Mouse (Mus musculus) heart, adult 9 months (tissue): Measurements from ENCODE around the gene Abhd11.
"Not testable (repeated sequence)": the region's sequence is repeated elsewhere in the genome, so short reads cannot be mapped to it uniquely, and the experiment has no call there.

Source experiments
- DNase-seq, 2 experiments: peaks; one replicate each; pipeline ENCODE4 v3.0.0; 2022; ENCODE audit warnings: low spot score in 2 of 2

The Abhd11 gene

DNA sequence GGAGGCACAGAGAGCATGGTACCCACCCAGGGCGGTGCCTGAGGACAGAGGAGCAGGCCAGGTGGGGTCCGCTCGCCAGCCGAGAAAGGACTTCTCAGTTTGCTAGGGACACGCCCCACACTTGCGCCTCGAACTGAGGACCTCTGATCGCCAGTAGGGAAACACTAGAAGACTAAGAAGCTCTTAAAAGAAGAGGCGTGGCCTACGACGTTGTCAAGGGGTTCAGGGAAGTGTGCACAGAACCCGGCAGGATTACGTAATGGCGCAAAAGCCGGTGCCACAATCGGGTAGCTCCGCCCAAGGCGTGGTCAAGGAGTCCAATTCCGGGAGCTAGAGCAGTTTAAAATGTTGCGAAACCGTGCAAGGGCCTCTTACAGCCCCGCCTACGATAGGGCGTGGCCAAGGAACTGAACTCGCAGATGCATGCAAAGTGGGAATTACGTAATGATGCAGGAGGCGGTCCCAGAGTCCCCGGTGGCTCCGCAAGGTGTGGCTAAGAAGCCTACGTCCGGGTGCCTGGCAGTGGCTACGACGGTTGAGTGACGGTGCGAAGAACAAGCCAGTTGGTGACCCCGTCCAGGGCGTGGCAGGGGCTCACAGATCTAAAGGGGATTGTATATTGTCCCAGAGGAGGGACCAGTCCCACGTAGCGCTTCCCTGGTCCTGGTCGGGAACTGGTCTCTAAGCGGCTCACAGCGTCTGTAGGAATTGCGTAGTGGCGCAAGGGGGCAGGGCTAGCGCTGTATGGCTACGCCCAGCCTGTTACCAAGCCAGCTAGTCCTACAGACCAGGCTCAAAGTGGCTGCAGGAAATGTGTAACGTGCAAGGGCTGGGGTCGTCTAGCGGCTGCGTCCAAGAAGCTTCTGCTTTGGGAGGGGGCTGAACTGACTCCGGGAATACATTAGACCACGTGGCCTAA is at the start of gene Abhd11:
Gene Abhd11, plus strand, starts transcription at position 482 of the 919 bp plus-strand sequence.
- peak; percentile 99 for DNase-seq

DNA sequence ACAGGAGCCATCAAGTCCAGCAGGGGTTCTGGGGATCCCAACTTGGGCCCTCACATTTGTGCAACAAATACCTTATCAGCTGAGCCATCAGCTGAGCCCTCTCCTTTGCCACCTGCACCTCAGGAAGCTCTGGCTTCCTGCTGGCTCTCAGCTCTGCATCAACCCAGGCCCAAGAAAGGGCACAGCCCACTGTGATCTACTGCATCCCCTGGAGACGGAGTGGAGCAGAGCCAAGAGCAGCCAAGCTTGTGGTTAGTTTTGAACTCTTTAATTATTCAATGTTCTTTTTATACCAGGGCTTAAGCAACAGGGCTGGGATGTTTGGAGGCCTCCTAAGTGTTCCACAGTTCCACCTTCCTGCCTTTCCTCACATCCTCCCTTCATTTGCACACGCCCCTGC is 48.5 kb upstream of the Abhd11 start:
- no peak for DNase-seq

DNA sequence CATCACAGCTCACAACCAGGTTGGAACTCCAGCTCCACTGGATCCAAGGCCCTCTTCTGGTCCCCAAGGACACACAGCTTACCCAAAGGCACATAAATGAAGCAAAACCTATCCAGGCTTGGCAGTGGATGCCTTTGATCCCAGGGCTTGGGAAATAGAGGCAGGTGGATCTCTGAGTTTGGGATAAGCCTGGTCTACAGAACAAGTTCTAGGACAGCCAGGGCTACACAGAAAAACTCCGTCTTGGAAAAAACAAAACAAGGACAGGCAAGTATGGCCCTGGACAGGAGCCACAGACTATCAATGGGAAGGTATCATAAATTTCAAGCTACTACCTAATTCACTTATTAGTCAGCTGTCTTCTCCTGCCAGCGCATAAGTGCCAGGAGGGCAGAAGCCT is 47.4 kb upstream of the Abhd11 start:
- no peak for DNase-seq

DNA sequence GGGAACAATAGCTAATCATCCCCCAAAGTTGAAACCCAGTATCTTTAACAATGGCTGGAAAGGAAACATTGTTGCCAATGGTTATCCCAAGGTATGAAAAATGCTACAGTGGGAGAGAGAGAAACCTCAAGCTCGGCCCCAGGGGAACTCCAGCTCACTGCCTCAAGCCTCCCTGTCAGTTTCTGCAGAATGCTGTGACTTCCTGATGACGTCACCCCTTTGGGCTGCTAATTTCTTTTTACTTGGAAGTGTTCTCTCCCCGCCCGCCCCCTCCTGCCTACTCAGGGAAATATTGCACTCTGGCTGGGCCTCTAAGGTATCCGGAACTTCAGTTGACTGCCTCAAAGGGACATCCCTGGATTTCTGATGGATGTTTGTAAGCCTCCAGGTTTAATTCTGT is 45.4 kb upstream of the Abhd11 start:
- peak; percentile 45 to 48 for DNase-seq

DNA sequence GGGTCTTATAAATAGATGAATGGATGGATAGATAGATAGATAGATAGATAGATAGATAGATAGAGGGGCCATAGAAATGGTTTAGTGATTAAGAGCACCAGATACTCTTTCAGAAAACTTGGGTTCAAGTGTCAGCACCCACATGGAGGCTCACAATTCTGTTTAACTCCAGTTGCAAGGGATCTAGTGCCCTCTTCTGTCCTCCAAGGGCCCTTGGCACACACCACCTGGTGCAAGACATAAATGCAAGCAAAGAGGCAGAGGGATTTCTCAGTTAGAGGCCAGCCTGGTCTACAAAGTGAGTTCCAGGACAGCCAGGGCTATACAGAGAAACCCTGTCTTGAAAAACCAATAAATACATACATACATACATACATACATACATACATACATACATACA is 44.3 kb upstream of the Abhd11 start:
- DNase-seq: not testable (repeated sequence)

DNA sequence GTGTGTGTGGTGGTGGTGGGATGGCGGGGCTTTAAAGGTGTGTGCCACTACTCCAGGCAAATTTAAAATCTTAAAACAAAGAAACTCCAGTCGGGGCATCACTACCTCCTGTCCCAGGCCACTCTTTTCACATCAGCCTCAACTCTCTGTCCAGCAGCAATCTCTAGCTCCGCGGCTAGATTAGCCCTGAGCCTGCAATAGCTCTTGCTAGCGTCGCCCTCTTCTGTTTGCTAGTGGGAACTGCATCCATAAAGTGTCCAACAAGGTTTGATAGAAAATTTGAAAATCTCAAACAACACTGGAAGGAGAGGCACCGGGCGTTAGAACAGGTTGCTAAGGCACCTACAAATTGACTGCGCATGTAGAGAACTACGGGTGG is 43.5 kb upstream of the Abhd11 start:
- peak in 1 of 2 experiments; percentile 68 for DNase-seq

DNA sequence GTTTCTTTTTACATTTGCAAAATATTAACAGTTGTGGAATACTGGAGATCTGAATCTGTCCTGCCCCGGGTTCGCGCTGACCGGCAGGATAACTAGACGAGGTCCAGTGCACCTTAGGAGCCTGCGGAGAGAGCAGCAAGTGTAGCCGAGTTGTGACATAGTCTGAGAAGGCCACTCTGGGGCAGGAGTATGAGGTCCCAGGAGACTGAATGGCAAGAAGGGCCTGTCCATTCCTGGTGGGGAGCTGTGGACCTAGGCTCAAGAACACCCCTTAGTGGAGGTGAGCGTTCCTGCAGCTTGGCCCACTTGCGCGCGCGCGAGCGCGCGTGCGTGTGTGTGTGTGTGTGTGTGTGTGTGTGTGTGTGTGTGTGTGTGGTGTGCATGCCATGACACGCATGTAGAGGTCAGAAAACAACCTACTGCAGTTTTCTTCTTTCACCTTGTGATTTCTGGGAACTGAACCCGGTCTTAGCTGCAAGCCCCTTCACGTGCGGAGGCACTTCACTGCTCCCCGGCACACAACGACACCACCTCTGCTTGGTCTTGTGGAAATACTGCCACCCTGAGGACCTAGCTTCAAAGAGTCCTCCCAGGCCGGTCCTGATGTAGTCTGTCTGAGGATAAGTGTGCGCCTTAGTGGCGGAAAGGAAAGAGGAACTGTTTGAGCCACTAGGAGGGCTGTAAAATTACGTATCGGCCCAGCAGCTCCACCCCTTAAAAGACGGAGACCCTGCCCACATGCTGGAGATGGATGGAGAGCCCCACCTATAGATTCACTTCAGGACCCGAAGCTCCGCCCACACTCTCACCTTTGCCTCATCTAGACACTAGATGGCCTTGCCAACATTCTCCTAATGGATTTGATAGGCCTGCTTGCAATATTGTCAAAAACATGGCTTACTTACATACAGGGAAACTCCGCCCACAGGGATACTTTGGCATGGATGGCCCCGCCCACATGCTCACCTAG is 42.8 kb upstream of the Abhd11 start:
- peak in 1 of 2 experiments; percentile 13 for DNase-seq

DNA sequence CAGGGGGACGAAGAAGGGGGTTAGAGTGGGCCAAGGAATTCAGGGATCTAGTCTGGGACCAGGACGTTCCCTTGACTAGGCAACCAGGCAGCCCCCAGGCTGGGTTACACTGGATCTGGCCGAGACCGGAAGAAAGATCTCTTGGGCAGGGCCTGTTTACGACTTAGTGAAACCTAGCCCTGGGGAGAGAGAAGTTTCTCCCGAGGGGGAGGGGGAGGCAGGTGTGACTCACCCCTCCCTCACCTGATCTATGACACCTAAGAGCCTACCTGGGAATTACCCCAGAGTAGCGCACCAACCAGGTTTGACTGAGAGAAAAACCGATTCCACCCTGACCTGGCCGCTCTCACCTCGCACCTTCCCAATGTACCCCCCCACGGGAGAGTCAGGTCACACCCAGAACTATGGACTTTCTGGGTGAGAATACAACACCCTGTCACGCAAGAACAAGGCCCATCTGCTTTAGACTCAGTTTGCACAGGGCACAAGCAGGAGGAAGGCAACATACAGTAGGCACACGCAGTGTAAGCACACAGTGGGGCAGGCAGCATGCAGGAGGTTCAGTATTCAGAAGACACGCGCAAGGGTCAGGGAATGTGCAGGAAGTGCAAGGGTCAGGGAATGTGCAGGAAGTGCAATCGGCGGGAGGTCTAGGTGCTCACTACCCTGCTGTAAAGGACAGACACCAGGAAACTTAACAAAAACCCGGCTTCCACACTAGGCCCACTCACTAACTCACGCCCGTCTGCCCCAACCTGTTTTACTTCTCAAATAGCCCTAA is 41.6 kb upstream of the Abhd11 start:
- no peak for DNase-seq

DNA sequence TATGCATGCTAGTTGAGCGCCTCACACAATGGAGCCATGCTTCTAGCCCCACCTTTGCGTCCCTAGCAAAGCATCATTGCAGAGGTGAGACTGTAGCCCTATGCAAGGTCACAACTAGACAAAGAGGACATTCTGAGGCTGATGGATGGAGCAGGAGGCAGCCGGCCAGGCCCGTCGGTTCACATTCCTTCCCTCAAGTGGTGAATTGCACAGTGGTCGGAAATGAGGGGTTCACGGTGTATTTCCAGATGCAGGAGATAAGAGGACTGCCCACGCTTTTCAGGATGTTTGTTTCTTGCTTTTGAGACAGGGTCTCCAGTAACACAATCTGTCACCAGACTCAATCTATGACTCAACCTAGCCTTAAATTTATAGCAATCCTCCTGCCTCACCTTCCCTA is 38.3 kb upstream of the Abhd11 start:
- no peak for DNase-seq

DNA sequence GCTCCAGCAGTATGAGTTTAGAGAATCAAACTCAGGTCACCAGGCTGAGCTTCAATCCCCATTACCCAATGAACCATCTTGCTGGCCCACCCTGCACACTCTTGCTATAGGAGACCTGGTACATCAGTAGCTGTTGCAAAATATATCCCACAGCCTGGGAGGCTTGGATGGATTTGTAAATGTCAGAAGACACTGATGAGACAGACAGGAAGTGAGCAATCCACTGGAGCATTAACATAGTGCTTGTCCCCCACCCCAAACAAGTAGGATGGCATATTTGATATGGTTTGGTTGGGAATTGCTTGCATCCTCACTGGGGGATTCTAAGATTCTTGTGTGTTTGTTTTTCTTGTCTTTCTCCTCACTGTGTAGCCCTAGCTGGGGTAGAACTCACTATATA is 35.9 kb upstream of the Abhd11 start:
- DNase-seq: no peak

DNA sequence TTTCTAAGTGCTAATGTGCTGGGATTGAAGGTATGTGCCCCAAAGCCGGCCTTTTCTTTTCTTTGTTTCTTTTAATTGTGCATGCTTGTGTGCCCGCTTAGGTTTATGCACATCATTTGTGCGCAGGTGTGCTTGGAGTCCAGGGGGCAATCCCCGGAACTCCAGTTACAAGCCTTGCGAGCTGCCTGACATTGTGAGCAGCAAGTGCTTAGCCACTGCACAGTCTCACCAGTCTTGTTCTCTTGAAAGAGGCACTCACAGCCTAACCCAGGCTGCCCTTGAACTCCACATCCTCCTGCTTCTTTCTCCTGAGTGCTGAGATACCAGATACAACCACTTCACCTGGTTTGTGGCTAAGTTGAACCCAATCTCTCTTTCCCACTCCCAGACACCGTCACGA is 35.4 kb upstream of the Abhd11 start:
- no peak for DNase-seq

DNA sequence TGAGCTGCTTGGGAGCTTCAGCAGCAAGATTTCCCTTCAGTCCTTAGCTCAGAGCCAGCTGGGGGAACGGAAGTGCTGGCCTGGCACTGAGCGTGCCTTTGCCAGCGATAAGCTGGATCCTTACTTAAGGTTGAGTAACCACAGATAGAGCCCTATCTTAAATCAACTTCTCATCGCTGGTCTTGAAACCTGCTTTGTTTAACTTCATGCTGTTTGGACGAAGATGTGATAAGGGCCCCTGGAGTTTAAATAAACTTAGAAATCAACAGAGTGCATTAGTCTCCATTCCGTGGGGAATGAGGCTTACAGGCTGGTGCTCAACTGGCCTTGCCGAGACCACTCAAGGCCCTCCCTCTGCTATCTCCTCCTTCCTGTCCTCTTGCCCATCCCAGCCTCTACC is 34.7 kb upstream of the Abhd11 start:
- DNase-seq: no peak

DNA sequence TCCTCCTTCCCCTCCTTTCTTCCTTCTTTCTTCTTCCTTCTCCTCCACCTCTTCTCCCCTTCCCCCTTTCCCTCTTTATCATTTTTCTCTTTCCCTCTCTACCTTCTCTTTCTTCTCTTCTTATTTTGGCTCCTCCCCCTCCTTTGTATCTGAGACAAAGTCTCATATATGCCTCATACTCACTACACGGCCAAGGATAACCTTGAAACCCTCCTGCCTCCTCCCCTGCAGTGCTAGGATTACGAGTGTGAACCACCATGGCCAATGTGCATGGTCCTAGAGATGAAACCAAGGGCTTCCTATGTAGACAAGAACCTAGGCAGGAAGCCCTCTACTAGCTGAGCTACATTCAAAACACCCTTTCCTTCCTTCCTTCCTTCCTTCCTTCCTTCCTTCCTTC is 34.0 kb upstream of the Abhd11 start:
- DNase-seq: no peak

DNA sequence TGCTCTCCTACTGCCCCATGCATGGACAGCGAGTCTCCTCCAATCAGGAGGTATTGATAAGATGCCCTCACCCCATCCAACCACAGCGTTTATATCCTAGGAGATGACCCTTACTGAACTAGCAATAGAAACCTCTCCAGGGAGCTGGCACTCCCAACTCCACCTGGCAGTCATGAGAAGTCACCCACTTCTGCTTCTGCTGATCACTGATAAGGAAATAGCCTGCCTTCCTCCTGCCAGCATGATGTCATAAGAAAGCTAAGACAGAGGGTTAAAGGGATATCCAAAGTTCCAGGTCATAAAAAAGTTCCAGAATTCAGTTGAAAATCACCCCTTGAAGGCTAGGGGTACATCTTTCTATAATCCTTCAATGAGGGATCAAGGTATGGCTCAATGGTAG is 32.8 kb upstream of the Abhd11 start:
- no peak for DNase-seq

DNA sequence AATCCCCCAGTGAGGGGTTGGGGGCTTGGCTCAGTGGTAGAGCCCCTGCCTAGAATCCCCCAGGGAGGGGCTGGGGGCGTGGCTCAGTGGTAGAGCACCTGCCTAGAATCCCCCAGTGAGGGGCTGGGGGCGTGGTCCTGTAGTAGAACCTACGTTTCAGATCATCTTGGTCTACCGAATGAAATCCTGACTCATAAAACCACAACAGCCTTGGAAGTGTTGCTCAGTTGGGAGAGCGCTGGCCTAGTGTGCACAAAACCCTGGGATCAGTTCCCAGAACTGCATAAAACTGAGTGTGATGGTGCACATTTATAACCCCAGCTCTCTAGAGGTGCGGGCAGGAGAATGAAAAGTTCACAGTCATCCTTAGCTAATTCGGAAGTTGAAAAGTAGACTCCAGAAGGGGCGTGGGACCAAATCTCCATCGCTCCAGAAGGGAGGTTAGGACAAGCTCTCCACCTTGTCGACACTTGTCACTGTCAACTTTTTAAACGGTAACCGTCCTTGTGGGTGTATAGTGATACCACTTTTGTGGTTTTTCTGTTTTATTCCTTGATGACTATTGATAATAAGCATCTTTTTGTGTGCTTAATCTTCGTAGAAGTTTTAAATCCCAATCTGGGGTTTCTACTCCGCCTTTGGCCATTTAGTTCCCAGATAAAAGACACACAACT is 32.2 kb upstream of the Abhd11 start:
- no peak for DNase-seq

DNA sequence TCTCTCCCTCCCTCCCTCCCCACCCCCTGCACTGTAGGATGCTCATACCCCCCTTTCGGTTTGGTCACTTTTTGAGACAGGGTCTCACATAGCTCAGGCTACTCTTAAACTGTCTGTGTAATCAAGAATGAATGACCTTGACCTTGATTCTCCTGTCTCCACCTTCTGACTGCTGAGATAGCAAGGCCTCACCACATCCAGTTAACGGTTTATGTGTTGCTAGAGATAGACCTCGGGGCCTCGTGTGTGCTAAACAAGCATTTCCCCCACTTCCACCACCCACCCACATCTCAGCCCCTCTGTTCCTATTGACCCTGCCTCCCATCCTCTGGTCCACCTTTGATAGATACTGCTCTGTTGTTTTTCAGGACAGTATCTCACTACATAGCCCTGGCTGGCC is 31.1 kb upstream of the Abhd11 start:
- DNase-seq: no peak

DNA sequence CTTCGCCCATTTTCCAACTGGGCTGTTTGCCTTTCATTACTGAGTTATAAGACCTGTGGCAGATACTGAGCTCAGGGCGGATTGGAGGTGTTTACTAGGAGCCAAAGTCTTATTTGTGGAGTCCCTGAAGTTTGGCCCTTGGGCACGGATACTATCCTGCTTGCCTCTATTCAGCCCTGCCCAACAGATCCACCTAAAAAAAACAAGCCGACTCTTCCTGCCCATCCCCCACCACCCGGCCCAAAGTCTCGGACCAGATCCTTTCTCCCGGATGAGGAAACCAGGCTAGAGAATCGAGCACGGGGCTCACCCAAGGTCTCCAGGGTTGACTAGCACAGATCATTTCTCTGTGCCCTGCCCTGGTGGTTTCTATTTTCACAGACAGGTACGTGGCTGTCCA is 27.8 kb upstream of the Abhd11 start:
- no peak for DNase-seq

DNA sequence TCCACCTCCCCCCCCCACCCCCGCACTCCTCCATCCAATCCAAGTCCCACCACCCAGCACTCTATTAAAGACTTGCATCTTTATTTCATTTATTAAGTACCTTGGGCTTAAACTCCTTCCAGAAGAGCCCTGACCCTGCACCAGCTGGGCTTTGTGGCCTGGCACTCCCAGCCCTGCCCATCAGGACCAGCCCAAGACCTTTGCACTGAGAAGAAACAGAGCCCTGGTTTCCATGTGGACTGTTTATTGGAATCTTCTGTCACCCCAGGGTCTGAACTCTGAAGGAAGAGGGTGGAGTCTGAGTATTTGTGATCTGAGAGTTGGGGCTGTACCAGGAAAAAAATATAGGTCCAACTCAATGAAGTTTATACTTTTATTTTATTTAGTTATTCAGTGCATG is 25.8 kb upstream of the Abhd11 start:
- no peak for DNase-seq

DNA sequence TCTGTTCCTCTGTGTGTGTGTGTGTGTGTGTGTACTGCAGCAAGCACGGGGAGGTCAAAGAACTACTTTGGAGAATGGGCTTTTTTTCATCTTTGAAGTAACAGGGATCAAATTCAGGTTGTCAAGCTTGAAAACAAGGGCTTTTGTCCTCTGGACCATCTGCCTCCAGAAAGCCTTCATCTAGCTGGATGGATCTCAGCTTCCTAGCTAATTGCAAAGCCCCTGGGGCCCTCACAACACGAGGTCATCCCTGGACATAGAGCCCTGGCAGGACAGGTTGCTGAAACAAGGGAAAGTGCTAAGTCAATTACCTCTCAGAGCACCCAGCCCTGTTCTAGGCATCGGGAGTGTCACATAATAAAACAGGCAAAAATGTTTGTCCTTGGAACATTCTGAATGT is 25.2 kb upstream of the Abhd11 start:
- no peak for DNase-seq

DNA sequence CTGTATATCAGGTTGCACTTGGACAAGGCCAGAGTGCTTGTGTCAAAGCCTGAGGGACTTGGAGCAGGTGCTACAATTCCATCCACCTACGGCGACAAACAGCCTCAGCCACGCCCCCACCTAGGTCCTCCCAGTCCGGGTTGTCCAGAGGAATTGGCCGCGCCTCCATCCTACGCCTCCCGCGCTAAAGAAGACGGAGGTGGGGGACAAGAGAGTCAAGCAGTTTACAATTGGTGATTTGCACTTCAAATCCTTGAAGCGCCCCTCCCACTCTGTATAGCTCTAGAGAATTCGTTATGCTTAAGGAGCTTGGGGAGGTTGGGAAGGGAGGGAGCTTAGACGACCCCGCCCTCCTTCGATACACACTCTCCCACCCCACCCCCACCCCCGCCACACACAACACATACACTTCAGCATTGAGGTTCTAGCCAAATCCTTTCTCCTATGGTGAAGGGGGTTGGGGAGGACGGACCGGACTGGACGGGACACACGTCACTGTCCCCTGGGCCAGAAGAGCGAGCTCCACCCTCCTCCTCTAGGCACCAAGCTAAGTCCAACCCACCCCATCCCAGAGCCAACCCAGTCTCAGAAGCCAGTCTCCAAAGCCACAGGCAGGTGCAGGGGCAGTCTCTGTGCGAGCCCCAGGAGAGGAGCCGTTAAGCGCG is 23.2 kb upstream of the Abhd11 start, which contains the start of gene Cldn3:
Gene Cldn3, plus strand, starts transcription at position 582 of the 665 bp plus-strand sequence.
- DNase-seq: peak in 1 of 2 experiments; percentile 21
